Mouse (Mus musculus): ENCODE data around the gene Hsd11b1. TPM values are rescaled to one million over a fixed set of nuclear protein-coding genes. Genes with fewer than 3 reads are reported as not detected.
"Not testable (repeated sequence)": the region's sequence is repeated elsewhere in the genome, so short reads cannot be mapped to it uniquely, and the experiment has no call there.

Hsd11b1 gene
- total and polyA plus RNA-seq, 2 experiments from 2014 or later, result 1.6 to 7.3 TPM

DNA sequence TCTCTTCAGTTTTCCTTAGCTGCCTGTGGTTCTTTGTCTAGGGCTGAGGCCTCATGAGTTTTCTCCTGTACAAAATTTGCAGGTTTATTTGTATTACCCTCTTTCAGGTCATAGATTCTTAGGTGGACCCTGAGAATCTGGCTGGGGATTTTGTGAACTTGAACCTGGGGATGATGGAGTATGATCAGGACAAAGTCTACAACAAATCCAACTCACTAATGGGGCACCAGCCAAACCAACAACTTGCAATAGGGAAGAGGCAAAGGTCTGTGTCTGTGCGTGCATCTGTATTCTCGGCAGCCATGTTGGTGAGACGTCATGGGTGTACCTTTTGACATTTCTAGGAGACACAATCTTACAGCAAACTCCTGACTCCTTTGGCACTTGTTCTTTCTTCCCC, 25.2 kb upstream of the Hsd11b1 start:
- Histone ChIP-seq H3K36me3 (replicated peaks; ENCODE audit: control insufficient read depth, insufficient read depth, low read length) (no peaks in the 10 kb centered on the region), H3K4me1 (ENCODE audit: control insufficient read depth, insufficient read depth) (no peaks in the 10 kb centered on the region), H3K9ac (replicated peaks; ENCODE audit: low read depth, low read length) (no peak overlapping the region), H3K27me3 (ENCODE audit: control insufficient read depth, insufficient read depth, low read length) (no peaks in the 10 kb centered on the region), H3K27ac (ENCODE audit: low read depth) (no peak overlapping the region), H3K4me2 (ENCODE audit: low read depth, low read length) (no peak overlapping the region), H3K9me3 (replicated peaks; ENCODE audit: control insufficient read depth, low read length) (no peaks in the 10 kb centered on the region), H3K4me3 (ENCODE audit: low read depth, low read length) (no peak overlapping the region)
- TF ChIP-seq CTCF (IDR thresholded peaks at IDR 0.05; ENCODE audit: low read depth) (no peak), EP300 (IDR thresholded peaks at IDR 0.05; ENCODE audit: low read depth) (no peak)
- ATAC-seq (ENCODE audit: insufficient read depth, low read depth), result no peak
- DNase-seq (ENCODE audit: low spot score), result no peak
- WGBS, result 85% methylated on average over 3 of the region's 3 CpGs

DNA sequence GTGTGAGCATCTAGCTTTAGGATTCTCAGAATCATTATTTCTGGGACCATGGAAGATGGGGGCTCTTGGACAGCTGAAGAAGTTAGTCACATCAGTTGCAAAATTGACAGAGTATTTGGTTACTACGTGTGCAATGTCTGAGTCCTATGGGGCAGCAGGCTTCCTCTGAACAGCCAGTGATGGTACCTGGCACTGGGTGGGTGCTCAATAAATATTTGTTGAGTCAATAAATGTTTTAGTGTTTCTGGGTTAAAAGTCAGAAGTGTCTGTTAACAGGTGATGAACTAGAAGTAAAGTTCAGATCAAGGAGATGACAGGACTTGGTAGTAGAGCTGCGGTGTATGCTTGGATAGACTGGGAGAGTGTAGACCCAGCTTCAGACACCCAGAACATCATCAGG, 23.7 kb upstream of the Hsd11b1 start:
- no peak for ATAC-seq (ENCODE audit: insufficient read depth, low read depth)
- WGBS, result 76% methylated on average over 2 of the region's 2 CpGs
- Histone ChIP-seq H3K27ac (ENCODE audit: low read depth) (no peak overlapping the region), H3K27me3 (ENCODE audit: control insufficient read depth, insufficient read depth, low read length) (no peaks in the 10 kb centered on the region), H3K36me3 (replicated peaks; ENCODE audit: control insufficient read depth, insufficient read depth, low read length) (no peaks in the 10 kb centered on the region), H3K9ac (replicated peaks; ENCODE audit: low read depth, low read length) (no peak overlapping the region), H3K9me3 (replicated peaks; ENCODE audit: control insufficient read depth, low read length) (no peaks in the 10 kb centered on the region), H3K4me3 (ENCODE audit: low read depth, low read length) (no peak overlapping the region), H3K4me2 (ENCODE audit: low read depth, low read length) (no peak overlapping the region), H3K4me1 (ENCODE audit: control insufficient read depth, insufficient read depth) (no peaks in the 10 kb centered on the region)
- DNase-seq (ENCODE audit: low spot score), result no peak
- no peak for TF ChIP-seq EP300 (IDR thresholded peaks at IDR 0.05; ENCODE audit: low read depth)
- TF ChIP-seq CTCF (IDR thresholded peaks at IDR 0.05; ENCODE audit: low read depth), result no peak

DNA sequence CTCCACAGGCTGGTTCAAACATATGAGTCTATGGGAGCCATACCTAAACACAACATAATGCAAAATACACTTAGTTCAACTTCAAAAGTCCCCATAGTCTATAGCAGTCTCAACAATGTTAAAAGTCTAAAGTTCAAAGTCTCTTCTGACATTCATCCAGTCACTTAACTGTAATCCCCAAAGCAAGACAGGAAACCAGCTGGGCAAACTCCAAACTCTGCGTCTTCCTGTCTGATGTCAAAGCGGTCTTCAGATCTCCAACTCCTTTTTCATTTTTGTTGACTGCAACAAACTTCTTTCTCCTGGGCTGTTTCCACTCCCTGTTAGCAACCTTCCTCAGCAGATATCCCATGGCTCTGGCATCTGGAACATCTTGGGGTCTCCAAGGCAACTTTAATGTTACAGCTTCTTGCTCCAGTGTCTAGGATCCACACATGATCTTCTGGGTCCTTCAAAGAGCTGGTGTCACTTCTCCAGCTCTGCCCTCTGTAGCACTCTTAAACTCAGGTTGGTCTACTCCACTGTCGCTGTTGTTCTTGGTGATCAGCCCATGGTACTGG, 22.0 kb upstream of the Hsd11b1 start:
- H3K4me1 ChIP-seq (ENCODE audit: control insufficient read depth, insufficient read depth); H3K9me3 ChIP-seq (replicated peaks; ENCODE audit: control insufficient read depth, low read length); H3K9ac ChIP-seq (replicated peaks; ENCODE audit: low read depth, low read length); DNase-seq (ENCODE audit: low spot score); H3K4me2 ChIP-seq (ENCODE audit: low read depth, low read length); H3K27me3 ChIP-seq (ENCODE audit: control insufficient read depth, insufficient read depth, low read length); H3K4me3 ChIP-seq (ENCODE audit: low read depth, low read length); H3K27ac ChIP-seq (ENCODE audit: low read depth); H3K36me3 ChIP-seq (replicated peaks; ENCODE audit: control insufficient read depth, insufficient read depth, low read length); ATAC-seq (ENCODE audit: insufficient read depth, low read depth): not testable (repeated sequence)
- WGBS, result 67% methylated on average over 3 of the region's 3 CpGs

DNA sequence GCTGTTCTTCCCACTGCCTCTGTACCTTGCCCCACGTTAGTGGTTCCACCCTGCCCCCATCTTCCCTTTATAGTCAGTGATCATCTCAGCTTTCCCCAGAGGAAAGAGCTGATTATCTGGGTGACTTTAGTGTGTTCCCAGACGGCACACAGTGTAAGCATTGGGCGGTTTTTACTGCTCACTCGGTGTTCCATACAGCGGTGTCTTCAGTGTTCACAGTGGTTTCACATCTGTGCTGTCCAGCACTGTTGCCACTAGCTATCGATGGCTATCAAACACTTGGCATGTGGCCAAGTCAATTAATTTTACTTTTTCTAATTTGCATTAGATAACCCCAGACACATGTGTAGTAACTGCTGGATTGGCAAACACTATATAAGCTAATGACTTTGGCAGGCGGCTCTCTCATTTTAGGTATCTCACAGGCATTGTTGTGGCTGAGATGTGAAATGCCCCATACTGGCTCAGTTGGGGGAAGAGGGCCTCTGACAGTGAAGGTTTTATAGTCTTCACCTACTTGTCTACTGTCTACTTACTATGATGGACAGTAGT, 20.4 kb upstream of the Hsd11b1 start:
- Histone ChIP-seq H3K4me2 (ENCODE audit: low read depth, low read length) (no peak overlapping the region), H3K27me3 (ENCODE audit: control insufficient read depth, insufficient read depth, low read length) (no peaks in the 10 kb centered on the region), H3K4me1 (ENCODE audit: control insufficient read depth, insufficient read depth) (no peaks in the 10 kb centered on the region), H3K4me3 (ENCODE audit: low read depth, low read length) (no peak overlapping the region), H3K9me3 (replicated peaks; ENCODE audit: control insufficient read depth, low read length) (no peaks in the 10 kb centered on the region), H3K36me3 (replicated peaks; ENCODE audit: control insufficient read depth, insufficient read depth, low read length) (no peaks in the 10 kb centered on the region), H3K9ac (replicated peaks; ENCODE audit: low read depth, low read length) (no peak overlapping the region), H3K27ac (ENCODE audit: low read depth) (no peak overlapping the region)
- TF ChIP-seq EP300 (IDR thresholded peaks at IDR 0.05; ENCODE audit: low read depth) (no peak), CTCF (IDR thresholded peaks at IDR 0.05; ENCODE audit: low read depth) (no peak)
- ATAC-seq (ENCODE audit: insufficient read depth, low read depth) (no peak), DNase-seq (ENCODE audit: low spot score) (no peak)
- 80% methylated on average over 7 of the region's 7 CpGs for WGBS

DNA sequence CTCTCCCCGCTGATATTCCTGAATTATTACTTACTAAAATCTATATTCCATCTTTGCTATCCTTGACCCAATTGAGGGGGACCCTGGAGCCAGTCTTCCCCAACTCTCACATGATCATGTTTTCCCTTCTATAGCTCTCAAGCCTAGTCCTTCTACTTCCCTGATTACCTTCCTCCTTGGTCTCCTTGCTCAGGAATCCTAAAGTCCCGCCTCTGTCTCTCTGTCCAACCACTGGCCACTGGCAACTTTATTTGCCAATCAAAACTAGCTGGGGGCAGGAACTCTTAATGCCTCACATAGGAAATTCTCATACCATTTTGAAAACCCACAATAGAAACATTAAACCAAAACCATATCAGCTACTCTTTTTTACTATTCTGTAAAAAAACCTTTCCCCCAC, 17.5 kb upstream of the Hsd11b1 start:
- TF ChIP-seq EP300 (IDR thresholded peaks at IDR 0.05; ENCODE audit: low read depth), result no peak
- no peak for TF ChIP-seq CTCF (IDR thresholded peaks at IDR 0.05; ENCODE audit: low read depth)
- Histone ChIP-seq H3K9me3 (replicated peaks; ENCODE audit: control insufficient read depth, low read length) (no peaks in the 10 kb centered on the region), H3K27me3 (ENCODE audit: control insufficient read depth, insufficient read depth, low read length) (no peaks in the 10 kb centered on the region), H3K9ac (replicated peaks; ENCODE audit: low read depth, low read length) (no peak overlapping the region), H3K27ac (ENCODE audit: low read depth) (no peak overlapping the region), H3K4me1 (ENCODE audit: control insufficient read depth, insufficient read depth) (peaks cover 7% of the 10 kb centered on the region), H3K4me3 (ENCODE audit: low read depth, low read length) (no peak overlapping the region), H3K36me3 (replicated peaks; ENCODE audit: control insufficient read depth, insufficient read depth, low read length) (no peaks in the 10 kb centered on the region), H3K4me2 (ENCODE audit: low read depth, low read length) (no peak overlapping the region)
- ATAC-seq (ENCODE audit: insufficient read depth, low read depth), result no peak
- 98% methylated on average over 2 of the region's 2 CpGs for WGBS
- no peak for DNase-seq (ENCODE audit: low spot score)

DNA sequence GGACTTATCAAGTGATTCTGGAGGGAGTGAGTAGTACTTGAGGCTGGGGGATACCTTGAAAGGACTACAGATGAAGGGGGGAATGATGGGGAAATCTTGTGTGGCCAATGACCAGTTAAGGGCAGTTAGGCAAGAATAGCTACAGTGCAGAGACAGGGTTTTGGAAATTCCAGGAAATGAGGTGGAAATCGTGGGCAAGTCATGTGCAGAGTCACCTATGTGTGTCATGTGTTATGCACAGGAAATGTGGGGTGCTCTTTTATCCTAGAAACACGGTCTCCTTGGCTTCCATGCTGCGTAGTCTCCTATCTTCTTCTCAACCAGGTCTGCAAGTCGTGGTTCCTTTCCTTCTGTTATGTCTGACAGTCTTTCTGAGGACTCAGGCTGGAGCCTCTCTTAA, 15.6 kb upstream of the Hsd11b1 start:
- no peak overlapping the region for H3K27ac ChIP-seq (ENCODE audit: low read depth)

More for the DNA sequence above, 15.6 kb upstream of the Hsd11b1 start:
- Histone ChIP-seq H3K36me3 (replicated peaks; ENCODE audit: control insufficient read depth, insufficient read depth, low read length) (no peaks in the 10 kb centered on the region), H3K27me3 (ENCODE audit: control insufficient read depth, insufficient read depth, low read length) (no peaks in the 10 kb centered on the region), H3K4me2 (ENCODE audit: low read depth, low read length) (no peak overlapping the region), H3K9ac (replicated peaks; ENCODE audit: low read depth, low read length) (no peak overlapping the region), H3K9me3 (replicated peaks; ENCODE audit: control insufficient read depth, low read length) (no peaks in the 10 kb centered on the region), H3K4me3 (ENCODE audit: low read depth, low read length) (no peak overlapping the region), H3K4me1 (ENCODE audit: control insufficient read depth, insufficient read depth) (peaks cover 7% of the 10 kb centered on the region)
- no peak for DNase-seq (ENCODE audit: low spot score)
- ATAC-seq (ENCODE audit: insufficient read depth, low read depth), result no peak
- TF ChIP-seq CTCF (IDR thresholded peaks at IDR 0.05; ENCODE audit: low read depth) (no peak), EP300 (IDR thresholded peaks at IDR 0.05; ENCODE audit: low read depth) (no peak)
- WGBS, result 76% methylated on average over 4 of the region's 4 CpGs

Data from heart, postnatal 0 days (tissue).